Mouse (Mus musculus) stomach, embryonic 14.5 days (tissue): Measurements from ENCODE around the gene Ddt. TPM values are rescaled to one million over a fixed set of nuclear protein-coding genes. Genes with fewer than 3 reads are reported as not detected.

Source experiments
- ATAC-seq: fragments of 200-750 bp; cut with Nextera tagmentation; 2 replicates; pipeline ENCODE4 v1.8.0; 2017; ENCODE audit warnings: low read depth, moderate TSS enrichment; ENCODE audit not compliant: insufficient number of reproducible peaks, insufficient read depth, low FRiP score
- H3K27ac ChIP-seq: fragments of 300-500 bp; sonication (generic); 2 replicates; pipeline ENCODE4 v1.5.1; 2014; ENCODE audit warnings: mild to moderate bottlenecking, low read length, moderate library complexity, mixed read lengths
- H3K27me3 ChIP-seq: fragments of 300-500 bp; sonication (generic); 2 replicates; pipeline ENCODE4 v1.6.1; 2014; ENCODE audit warnings: low read length, control low read depth, mixed read lengths; ENCODE audit not compliant: control insufficient read depth, insufficient read depth
- H3K36me3 ChIP-seq: fragments of 300-500 bp; sonication (generic); 2 replicates; pipeline ENCODE4 v1.6.1; 2014; ENCODE audit warnings: mild to moderate bottlenecking, control low read depth, low read length, moderate library complexity, mixed read lengths; ENCODE audit not compliant: control insufficient read depth, insufficient read depth
- H3K4me1 ChIP-seq: fragments of 300-500 bp; sonication (generic); 2 replicates; pipeline ENCODE4 v1.6.1; 2014; ENCODE audit warnings: low read length, control low read depth, mixed read lengths; ENCODE audit not compliant: control insufficient read depth, insufficient read depth
- H3K4me2 ChIP-seq: fragments of 300-500 bp; sonication (generic); replicated peaks from 2 replicates; pipeline ENCODE4 v1.6.1; 2014; ENCODE audit warnings: low read depth, low read length, control low read depth
- H3K4me3 ChIP-seq: fragments of 300-500 bp; sonication (generic); 2 replicates; pipeline ENCODE4 v1.5.1; 2014; ENCODE audit warnings: low read depth, low read length, control low read depth
- H3K9ac ChIP-seq: fragments of 300-500 bp; sonication (generic); replicated peaks from 2 replicates; pipeline ENCODE4 v1.6.1; 2014; ENCODE audit warnings: low read depth, mild to moderate bottlenecking, control low read depth, low read length, moderate library complexity, mixed read lengths
- H3K9me3 ChIP-seq: fragments of 300-500 bp; sonication (generic); 2 replicates; pipeline ENCODE4 v1.6.1; 2016; ENCODE audit warnings: low read depth, low read length, control low read depth; ENCODE audit not compliant: control insufficient read depth
- WGBS: fragments of 180-500 bp; shearing (Covaris S2); extraction: QIAGEN DNeasy Blood & Tissue Kit; methylation state at CpG from one replicate; pipeline ENCODE4 v1.1.7; 2014; 5-methylcytosine and 5-hydroxymethylcytosine counted together
- polyA plus RNA-seq: library from polyadenylated mRNA; unstranded; fragments of >200 nt; fragmentation: Nextera tagmentation; extraction: Ambion mirVana; gene quantifications from 2 replicates; pipeline ENCODE4 v1.2.1, GENCODE M21; 2014

Ddt gene
- polyA plus RNA-seq, 1 experiment from 2014 or later, result 65.5 TPM

DNA sequence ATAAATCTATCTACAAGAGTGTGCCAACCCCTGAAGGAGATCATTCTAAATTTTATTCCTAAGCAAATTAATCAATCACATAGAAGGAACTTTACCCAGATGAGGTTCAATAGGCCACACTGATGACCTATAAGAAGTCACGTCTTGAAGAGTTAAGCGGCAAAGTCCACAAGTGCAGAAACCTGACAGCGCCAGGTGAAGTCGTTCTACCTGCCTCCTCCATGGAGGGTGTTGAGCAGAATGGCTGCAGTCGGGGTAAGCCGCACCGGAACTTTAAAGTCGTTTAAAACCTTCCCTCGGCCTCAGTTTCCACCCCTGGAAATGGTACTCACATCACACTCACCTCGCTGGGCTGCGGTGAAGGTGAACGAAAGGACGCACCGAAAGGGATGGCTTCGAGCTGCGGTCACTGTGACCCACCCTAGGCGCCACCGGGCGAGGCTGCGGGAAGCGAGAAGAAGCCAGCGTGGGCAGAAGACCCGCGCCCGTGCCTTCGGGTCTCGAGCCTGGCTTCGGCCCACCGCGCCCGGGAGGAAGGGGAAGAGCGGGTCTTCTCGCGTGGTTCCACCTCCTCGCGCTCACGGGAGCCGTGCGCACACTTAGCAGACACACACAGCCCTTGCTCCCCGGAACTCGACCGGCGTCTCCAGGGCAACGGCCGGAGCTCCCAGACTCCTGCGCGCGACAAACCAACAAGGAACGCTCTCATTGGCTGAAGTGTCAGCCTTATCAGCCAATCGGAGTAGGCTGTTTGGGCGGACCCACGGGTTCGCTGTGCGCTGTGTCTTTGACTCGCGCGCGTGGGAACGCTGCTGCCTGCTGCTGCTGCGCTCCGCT lies 9.3 kb downstream of the Ddt start, which contains the start of gene Cabin1:
TSS of gene Cabin1 (minus strand) at position 660 of the 837 bp plus-strand sequence.
- ATAC-seq, result peak; percentile 99
- no peaks in the 10 kb centered on the region for H3K27me3 ChIP-seq
- peaks cover 4% of the 10 kb centered on the region; the same call in 1 of the 2 replicates for H3K4me1 ChIP-seq
- H3K36me3 ChIP-seq, result peaks cover 7% of the 10 kb centered on the region; the same call in 1 of the 2 replicates
- peak within 1 kb of the TSS; percentile 58; the same call in 1 of the 2 replicates for H3K27ac ChIP-seq
- H3K4me3 ChIP-seq, result peak within 1 kb of the TSS; percentile 88
- H3K9me3 ChIP-seq, result no peaks in the 10 kb centered on the region
- under 1% methylated on average over 61 of the region's 61 CpGs for WGBS
- peak within 1 kb of the TSS; percentile 74 for H3K4me2 ChIP-seq
- H3K9ac ChIP-seq, result peak within 1 kb of the TSS; percentile 65

DNA sequence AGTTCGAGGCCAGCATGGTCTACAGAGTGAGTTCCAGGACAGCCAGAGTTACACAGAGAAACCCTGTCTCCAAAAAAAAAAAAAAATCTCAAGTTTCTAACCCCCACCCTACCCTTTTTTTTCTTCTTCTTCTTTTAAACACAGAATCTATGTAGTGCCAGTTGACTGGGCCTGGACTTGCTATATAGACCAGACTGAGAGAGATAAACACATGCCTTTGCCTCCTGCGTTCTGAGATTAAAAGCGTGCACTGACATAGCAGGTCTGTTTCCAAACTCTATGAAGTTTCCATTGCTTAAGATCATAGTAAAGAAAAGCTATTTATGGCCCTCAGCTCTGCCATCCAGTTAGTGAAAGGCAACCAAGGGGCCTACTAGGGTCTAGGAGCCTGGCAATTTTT lies 10.8 kb downstream of the Ddt start:
- H3K9me3 ChIP-seq, result no peaks in the 10 kb centered on the region
- H3K4me3 ChIP-seq, result no peak overlapping the region
- ATAC-seq, result no peak
- H3K4me2 ChIP-seq, result no peak overlapping the region
- H3K27ac ChIP-seq, result no peak overlapping the region
- peaks cover 7% of the 10 kb centered on the region; the same call in 1 of the 2 replicates for H3K36me3 ChIP-seq
- no peak overlapping the region for H3K9ac ChIP-seq
- 92% methylated on average over 3 of the region's 3 CpGs for WGBS
- peaks cover 4% of the 10 kb centered on the region; the same call in 1 of the 2 replicates for H3K4me1 ChIP-seq
- no peaks in the 10 kb centered on the region for H3K27me3 ChIP-seq

DNA sequence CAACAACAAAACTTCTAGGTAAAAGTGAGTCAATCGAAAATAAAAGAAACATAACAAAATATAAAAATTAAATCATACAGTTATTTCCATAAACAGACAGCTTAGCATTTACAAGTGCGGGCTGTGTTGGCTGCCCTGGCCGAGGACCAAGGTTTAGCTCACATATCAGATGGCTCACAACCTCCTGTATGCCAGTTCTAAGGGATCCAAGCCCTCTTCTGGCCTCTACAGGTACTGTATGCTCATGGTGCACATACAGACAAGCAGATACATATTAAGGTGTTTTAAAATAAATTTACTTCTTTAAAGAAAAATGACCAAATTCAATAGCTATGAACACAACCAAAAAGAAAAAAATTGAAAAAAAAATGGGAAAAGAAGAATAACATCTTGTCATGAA lies 12.9 kb downstream of the Ddt start:
- no peak overlapping the region for H3K4me3 ChIP-seq
- H3K4me2 ChIP-seq, result no peak overlapping the region
- no peaks in the 10 kb centered on the region for H3K27me3 ChIP-seq
- H3K27ac ChIP-seq, result no peak overlapping the region
- H3K9ac ChIP-seq, result no peak overlapping the region
- peaks cover 7% of the 10 kb centered on the region; the same call in 1 of the 2 replicates for H3K36me3 ChIP-seq
- no peak for ATAC-seq
- whole genome bisulfite sequencing, result 96% methylated on average over 3 of the region's 3 CpGs
- H3K4me1 ChIP-seq, result peaks cover 4% of the 10 kb centered on the region; the same call in 1 of the 2 replicates
- no peaks in the 10 kb centered on the region for H3K9me3 ChIP-seq

DNA sequence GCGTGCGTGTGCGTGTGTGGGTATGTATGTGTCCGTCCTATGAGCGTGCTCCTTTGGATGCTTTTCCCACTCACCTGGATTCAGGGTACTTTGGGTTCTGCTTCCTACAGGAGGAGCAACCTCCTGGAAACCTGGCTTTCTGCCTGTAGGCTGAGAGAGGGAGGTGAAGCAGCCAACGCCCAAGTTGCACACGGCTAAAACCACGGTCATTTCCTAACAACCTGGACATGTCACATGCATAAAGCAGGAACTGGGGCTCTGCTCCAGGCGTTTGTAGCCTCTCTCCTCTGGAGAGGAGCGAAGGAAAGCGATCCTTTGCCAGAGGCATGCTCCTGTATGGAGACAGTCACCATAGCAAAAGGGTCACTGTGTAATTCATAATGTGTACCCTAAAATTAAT lies 16.5 kb downstream of the Ddt start:
- Histone ChIP-seq H3K27me3 (no peaks in the 10 kb centered on the region), H3K27ac (no peak overlapping the region), H3K4me1 (no peaks in the 10 kb centered on the region), H3K9me3 (no peaks in the 10 kb centered on the region), H3K4me2 (no peak overlapping the region), H3K4me3 (no peak overlapping the region), H3K36me3 (peaks cover 40% of the 10 kb centered on the region), H3K9ac (no peak overlapping the region)
- WGBS, result 91% methylated on average over 11 of the region's 11 CpGs
- no peak for ATAC-seq

DNA sequence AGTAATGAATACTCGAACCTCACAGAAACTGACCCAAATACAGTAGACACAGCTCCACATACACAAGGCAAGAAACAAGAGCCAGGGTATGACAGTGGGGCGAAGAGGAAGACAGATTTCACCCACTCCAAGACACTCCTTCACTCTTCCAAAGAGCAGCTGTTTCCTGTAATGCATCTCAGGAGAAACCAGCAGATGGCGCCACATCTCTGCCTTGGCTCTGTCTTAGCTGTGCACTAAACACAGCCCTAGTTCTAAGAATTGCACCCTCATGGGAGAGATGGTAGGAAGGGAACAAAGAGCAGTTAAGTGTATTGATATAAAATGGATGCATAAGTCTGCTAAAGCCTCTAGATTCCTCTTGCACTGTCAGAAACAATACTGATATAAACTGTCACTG lies 29.2 kb downstream of the Ddt start:
- ATAC-seq, result peak; percentile 81
- no peaks in the 10 kb centered on the region for H3K4me1 ChIP-seq
- no peak overlapping the region for H3K4me3 ChIP-seq
- no peaks in the 10 kb centered on the region for H3K27me3 ChIP-seq
- H3K4me2 ChIP-seq, result no peak overlapping the region
- no peaks in the 10 kb centered on the region for H3K9me3 ChIP-seq
- peaks cover 57% of the 10 kb centered on the region for H3K36me3 ChIP-seq
- no peak overlapping the region for H3K27ac ChIP-seq
- WGBS, result 43% methylated on average over 3 of the region's 3 CpGs
- no peak overlapping the region for H3K9ac ChIP-seq

DNA sequence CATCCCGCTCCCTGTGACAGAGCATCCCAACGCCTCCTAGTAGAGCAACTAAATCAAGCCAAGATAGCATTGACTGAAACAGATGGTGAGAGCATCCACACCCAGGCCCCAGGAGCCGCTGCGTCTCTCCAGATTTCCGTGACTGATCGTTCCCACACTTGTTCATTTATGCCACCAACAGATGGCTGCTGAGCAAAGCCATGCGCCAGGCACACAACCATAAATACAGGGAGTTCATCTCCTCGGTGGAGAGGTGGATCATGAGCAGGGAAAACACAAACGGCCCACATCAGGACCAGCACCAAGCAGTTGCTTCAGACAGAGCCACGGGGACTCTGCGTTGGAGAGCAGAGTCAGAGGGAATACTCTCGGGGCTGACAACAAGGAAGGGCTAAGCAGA lies 29.8 kb downstream of the Ddt start:
- 95% methylated on average over 12 of the region's 12 CpGs for WGBS
- no peak overlapping the region for H3K4me3 ChIP-seq
- H3K27ac ChIP-seq, result no peak overlapping the region
- no peaks in the 10 kb centered on the region for H3K9me3 ChIP-seq
- H3K36me3 ChIP-seq, result peaks cover 60% of the 10 kb centered on the region
- H3K4me2 ChIP-seq, result no peak overlapping the region
- no peaks in the 10 kb centered on the region for H3K4me1 ChIP-seq
- no peaks in the 10 kb centered on the region for H3K27me3 ChIP-seq
- no peak overlapping the region for H3K9ac ChIP-seq
- no peak for ATAC-seq

DNA sequence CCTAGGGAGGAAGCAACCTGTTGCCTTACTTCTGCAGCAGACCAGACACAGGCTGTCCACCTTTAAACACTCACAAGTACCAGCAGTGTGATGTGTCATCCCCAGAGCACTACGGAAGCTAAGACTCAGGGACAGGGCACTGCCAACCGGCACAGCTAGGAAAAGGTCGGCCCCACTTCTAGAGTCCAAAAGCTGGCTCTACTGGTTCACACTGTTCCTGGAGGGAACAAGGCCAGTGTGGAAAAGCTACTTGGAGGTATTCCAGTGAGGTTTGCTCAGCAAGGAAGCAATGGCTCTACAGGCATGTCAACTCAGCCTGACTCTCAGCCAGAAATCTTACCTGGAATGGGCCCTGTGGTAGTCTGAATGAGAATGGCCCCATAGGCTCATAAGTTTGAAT lies 32.3 kb downstream of the Ddt start:
- H3K27ac ChIP-seq, result no peak overlapping the region
- no peaks in the 10 kb centered on the region for H3K27me3 ChIP-seq
- H3K36me3 ChIP-seq, result peaks cover 63% of the 10 kb centered on the region
- no peak overlapping the region for H3K9ac ChIP-seq
- ATAC-seq, result no peak
- WGBS, result 92% methylated on average over 3 of the region's 3 CpGs
- H3K4me1 ChIP-seq, result no peaks in the 10 kb centered on the region
- no peaks in the 10 kb centered on the region for H3K9me3 ChIP-seq
- no peak overlapping the region for H3K4me3 ChIP-seq
- H3K4me2 ChIP-seq, result no peak overlapping the region

DNA sequence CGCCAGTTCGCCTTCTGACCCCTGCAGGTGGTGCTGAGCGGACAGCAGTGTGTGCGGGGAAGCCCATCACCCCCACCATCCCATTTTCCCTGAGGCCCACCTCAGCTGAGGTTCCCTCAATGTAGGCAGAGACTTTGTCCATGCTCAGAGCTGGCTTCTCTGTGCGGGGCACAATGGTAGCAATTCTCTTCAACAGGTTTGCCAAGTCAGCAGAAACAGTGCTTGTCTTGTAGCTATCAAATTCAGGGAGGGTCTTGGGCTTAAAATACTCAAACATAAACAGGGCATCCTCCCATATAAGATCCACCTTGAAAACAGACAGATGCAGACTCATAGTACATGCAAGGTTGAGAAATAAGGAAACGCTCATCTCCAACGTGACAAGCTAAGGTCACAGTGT lies 47.8 kb downstream of the Ddt start:
- ATAC-seq, result no peak
- Histone ChIP-seq H3K4me3 (no peak overlapping the region), H3K27ac (no peak overlapping the region), H3K4me2 (no peak overlapping the region), H3K36me3 (peaks cover 49% of the 10 kb centered on the region), H3K9ac (no peak overlapping the region), H3K4me1 (no peaks in the 10 kb centered on the region), H3K27me3 (no peaks in the 10 kb centered on the region), H3K9me3 (no peaks in the 10 kb centered on the region)
- WGBS, result 89% methylated on average over 7 of the region's 7 CpGs
